Mouse (Mus musculus): Measurements from ENCODE around the gene Fndc11.

Gene Fndc11

DNA sequence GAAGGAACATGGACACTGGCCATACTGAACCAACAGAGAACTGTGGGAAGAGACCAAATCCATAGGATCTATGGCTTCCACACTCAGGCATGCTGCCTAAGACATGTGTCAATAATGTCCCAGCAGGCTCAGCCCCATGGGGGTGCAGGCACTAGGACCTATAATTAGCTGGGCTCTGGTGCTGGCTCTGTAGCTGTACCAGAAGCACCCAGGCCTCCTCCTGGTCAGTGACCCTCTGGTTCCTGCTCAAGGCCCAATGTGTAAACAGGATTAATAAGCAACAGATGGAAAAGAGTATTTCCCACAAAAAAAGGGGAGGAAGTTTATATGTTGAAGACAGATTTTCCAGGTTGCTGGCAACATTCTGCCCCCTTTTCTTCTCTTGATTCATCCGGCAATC is 33.4 kb downstream of the Fndc11 start:
- DNase-seq (ENCODE audit: low spot score in 2 of 2), result no peak

DNA sequence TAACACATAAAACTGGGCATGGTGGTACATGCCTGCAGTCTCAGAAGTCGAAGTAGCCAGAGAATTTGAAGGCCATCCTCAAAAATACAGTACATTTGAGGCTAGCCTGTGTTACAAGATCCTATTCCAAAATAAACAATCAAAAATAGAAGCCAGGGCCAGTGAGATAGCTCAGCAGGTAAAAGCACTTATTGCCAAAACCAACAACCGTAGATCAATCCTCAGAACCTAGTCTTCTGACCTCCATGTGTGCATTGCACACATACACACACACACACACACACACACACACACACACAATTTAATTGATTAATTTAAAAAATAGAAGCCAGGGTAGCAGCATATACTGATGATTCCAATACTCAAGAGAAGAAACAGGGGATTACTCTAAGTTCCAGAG is 47.0 kb downstream of the Fndc11 start:
- no peak for DNase-seq (ENCODE audit: low spot score in 2 of 2)

DNA sequence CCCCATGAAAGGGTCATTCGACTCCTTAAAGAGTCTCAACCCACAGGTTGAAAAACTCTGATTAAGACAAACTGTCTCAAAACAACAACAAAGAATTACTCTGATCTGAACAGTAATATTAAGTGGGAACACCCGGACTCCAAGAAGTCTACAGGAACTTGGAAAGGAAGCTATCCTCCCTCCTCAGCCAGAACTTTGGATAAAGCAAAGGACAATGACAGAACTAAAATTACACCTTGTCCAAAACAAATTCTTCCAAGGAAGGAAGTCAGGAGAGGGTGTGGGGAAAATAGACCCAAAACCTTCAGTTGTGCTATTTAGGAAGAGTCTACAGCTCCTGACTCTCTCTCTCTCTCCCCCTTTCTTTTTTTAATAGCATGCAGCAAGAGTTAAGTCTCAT is 52.3 kb downstream of the Fndc11 start:
- no peak for DNase-seq (ENCODE audit: low spot score in 2 of 2)

Data from urinary bladder, adult 18-20 months (tissue).